Mouse (Mus musculus): ENCODE results near the gene Mpdz. TPM values are rescaled to one million over a fixed set of nuclear protein-coding genes. Genes with fewer than 3 reads are reported as not detected.

Mpdz gene
- polyA plus RNA-seq, 1 experiment from 2014 or later = 1.5 TPM

DNA sequence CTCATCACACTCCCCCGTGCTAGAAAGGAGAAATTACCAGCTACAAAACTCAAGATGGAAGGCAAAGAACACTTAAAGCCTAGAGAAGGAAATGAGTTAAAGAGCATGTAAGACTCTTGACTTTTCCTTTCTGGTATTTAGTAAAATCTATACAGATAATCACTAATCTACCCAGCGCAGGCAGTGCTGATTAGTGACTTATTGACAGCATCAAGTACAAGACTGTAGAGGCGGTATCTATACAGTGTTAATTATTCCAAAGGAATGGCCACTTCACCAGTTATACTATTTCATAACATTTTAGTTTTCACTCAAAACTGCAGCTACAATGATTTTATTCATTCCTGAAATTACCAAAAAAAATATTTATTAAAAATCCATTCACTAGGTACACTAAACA is 49.7 kb downstream of the Mpdz start:
- no peak for DNase-seq (ENCODE audit: low spot score)

DNA sequence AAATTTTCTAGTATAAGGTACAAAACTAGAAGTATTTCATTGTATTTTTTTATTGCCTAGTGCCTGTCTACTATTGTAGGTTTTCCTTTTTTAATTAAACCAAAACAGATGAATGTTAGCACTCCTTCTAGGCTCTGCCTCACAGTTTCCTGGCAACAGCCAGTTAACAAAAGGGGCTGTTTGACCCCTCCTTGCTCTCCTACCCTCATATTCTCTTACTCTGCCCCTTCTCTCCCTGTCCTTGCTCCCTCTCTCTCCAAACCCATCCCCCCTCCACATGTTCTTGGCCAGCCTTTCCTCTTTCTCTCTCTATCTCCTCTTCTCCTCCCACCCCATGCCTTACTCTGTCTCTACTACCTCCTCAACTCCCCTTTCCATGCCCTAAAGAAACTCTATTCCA is 53.4 kb downstream of the Mpdz start:
- DNase-seq (ENCODE audit: low spot score) = no peak

GRCm38 (mm10) chr4:81387644-81388043 is 55.0 kb downstream of the Mpdz start:
- no peak for DNase-seq (ENCODE audit: low spot score)

- no peak for DNase-seq (ENCODE audit: low spot score)
Measured at GRCm38 (mm10) chr4:81372355-81372754, 70.3 kb downstream of the Mpdz start.

DNA sequence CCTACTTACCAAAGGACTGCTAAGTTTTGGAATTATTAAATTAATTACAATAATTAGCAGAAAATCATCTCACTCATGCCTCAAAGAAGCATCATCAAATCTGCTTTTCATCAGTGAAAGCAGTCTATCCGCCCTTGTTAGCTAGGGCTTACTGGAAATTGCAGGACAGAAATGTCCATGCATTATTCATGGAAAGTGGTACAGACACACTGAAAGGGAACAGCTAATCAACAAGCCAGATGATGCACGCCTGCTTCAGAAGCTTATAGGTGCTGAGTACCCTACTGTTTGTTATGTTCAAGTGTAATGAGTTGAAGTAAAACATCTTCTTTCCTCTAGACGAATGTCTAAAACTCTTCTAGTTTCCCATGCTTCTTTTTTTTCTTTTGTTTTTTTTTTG is 91.2 kb downstream of the Mpdz start:
- no peak for DNase-seq (ENCODE audit: low spot score)

GRCm38 (mm10) chr4:81348646-81349045 is 94.0 kb downstream of the Mpdz start:
- DNase-seq (ENCODE audit: low spot score) = no peak

GRCm38 (mm10) chr4:81345141-81345540 is 97.5 kb downstream of the Mpdz start:
- DNase-seq (ENCODE audit: low spot score) = no peak

GRCm38 (mm10) chr4:81333628-81333991 is 109.0 kb downstream of the Mpdz start:
- DNase-seq (ENCODE audit: low spot score) = no peak

- DNase-seq (ENCODE audit: low spot score) = no peak
Measured at GRCm38 (mm10) chr4:81332901-81333627, 109.6 kb downstream of the Mpdz start.

DNA sequence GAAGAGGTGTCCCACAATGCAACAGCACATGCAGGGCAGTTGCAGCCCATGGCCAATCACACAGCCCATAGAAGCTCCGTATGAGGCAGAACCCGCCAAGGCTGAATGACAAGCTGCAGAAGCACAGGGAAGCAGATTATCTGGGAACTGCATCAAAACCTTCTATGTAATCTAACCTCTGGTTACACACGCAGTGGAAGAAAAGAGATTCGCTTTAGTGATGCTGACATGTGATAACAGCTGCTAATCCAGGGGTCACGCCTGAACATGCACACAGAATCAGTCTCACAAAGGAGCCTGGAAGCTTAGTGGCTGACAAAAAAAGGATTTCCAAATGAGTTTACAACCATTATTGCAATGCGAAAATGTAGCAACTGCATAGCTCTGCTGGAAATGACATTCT is 110.2 kb downstream of the Mpdz start:
- no peak for DNase-seq (ENCODE audit: low spot score)

DNA sequence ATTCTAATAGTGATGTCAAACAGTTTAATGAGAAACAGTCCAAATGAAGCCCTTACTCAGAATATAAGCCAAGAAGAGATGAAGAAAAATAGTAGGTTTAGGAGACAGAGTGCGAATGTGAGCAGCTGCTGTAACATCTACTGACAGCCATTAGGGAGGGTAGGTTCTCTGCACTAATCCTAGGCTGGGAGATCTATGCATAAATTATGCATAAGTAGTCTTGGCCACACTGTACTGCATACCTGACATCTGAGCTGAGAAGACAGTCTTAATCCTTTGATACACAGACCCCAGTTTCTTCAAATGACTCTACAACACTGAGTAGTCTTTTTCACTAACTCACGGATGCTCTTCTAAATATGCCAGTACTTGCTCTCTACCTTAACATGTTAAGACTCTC is 114.9 kb downstream of the Mpdz start:
- no peak for DNase-seq (ENCODE audit: low spot score)

- no peak for DNase-seq (ENCODE audit: low spot score)
Measured at GRCm38 (mm10) chr4:81323853-81324252, 118.8 kb downstream of the Mpdz start.

DNA sequence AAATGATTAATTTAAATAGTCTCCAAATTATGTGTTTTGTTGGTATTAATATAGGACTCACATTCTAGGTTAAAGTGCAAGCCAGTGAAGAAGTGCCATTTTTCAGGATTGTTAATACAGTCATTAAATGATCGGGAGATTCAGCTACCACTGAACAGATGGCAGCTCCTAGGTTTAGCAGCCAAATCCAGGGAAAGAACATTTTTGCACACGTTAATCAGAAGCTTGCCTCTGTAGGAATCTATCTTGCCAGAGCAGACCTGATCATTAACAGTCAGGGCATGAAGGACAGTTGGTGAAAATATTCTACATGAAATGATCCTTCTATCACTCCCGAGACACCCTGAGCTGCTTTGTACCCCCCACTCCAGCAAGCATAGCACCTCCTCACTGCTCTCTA is 120.4 kb downstream of the Mpdz start:
- no peak for DNase-seq (ENCODE audit: low spot score)

- DNase-seq (ENCODE audit: low spot score) = no peak
Measured at GRCm38 (mm10) chr4:81314618-81315017, 128.0 kb downstream of the Mpdz start.

GRCm38 (mm10) chr4:81313246-81313645 is 129.4 kb downstream of the Mpdz start:
- DNase-seq (ENCODE audit: low spot score) = no peak

GRCm38 (mm10) chr4:81310168-81310474 is 132.5 kb downstream of the Mpdz start:
- DNase-seq (ENCODE audit: low spot score) = no peak

GRCm38 (mm10) chr4:81309473-81310167 is 133.0 kb downstream of the Mpdz start:
- DNase-seq (ENCODE audit: low spot score) = no peak

DNA sequence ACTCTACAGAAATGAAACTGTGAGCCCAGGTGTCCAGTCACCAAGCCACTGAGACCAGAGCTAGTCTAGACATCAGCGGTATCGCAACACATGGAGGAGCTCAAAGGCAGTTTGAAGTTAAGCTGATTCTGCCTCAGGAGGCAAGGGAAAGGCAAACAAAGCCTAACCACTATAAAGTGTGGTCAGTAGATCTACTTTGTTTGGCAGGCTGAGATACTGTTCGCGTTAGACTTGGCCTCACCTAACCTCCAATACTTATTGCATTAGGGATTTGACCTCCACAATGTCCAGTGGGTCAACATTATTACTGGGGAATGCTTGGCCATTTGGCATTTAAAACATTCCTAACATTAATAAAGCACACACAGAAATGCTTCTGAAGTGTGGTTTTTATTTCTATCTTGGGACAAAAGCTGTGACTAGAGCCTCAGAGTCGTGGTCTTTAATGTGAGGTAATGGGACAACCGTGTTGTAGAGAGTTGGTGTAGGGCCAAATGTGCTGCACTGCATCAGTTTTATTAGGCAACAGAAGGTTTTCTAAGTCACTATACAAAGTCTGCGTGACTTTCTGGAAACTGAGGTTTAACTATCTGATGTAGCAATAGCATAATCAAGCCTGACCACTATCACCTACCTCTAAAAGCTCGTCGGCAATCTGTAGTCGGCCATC is 134.9 kb downstream of the Mpdz start:
- DNase-seq (ENCODE audit: low spot score) = no peak

- no peak for DNase-seq (ENCODE audit: low spot score)
Measured at GRCm38 (mm10) chr4:81302056-81302455, 140.6 kb downstream of the Mpdz start.

- no peak for DNase-seq (ENCODE audit: low spot score)
Measured at GRCm38 (mm10) chr4:81298384-81298783, 144.2 kb downstream of the Mpdz start.

DNA sequence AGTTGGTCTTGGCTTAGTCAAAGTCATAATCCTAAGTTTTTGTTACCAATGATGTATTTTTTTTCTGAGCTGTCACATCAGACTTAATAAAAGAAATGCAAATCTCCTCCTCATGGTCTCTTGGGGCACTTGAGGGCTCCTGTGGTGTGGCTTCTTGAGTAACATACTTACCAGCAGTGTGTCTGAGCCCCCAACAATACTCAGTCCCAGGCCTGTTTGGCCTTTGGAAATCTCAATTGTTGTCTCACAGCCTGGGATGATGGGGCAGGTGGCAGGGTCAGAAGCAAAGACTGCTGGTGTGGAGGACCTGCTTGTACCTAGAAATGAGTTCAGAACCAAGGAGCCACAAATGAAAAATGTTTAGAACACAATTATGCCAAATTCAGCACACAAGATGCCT is 149.3 kb downstream of the Mpdz start:
- DNase-seq (ENCODE audit: low spot score) = no peak

- DNase-seq (ENCODE audit: low spot score) = no peak
Measured at GRCm38 (mm10) chr4:81285564-81285963, 157.1 kb downstream of the Mpdz start.

- no peak for DNase-seq (ENCODE audit: low spot score)
Measured at GRCm38 (mm10) chr4:81283611-81284010, 159.0 kb downstream of the Mpdz start.
